Mouse (Mus musculus) limb, embryonic 11.5 days (tissue): ENCODE measurements around the gene Ppp4r1. TPM values are rescaled to one million over a fixed set of nuclear protein-coding genes. Genes with fewer than 3 reads are reported as not detected.

Experiments
- ATAC-seq: fragments of 200-750 bp; cut with Nextera tagmentation; 2 replicates; pipeline ENCODE4 v1.8.0; 2017; ENCODE audit warnings: low read depth; ENCODE audit not compliant: insufficient number of reproducible peaks, low FRiP score, low TSS enrichment
- DNase-seq: peaks from one replicate; pipeline ENCODE4 v3.0.0-alpha.2; 2015; ENCODE audit warnings: low spot score
- H3K27ac ChIP-seq: fragments of 300-500 bp; sonication (generic); replicated peaks from 2 replicates; pipeline ENCODE4 v1.5.1; 2014; ENCODE audit warnings: low read depth, mild to moderate bottlenecking, low read length
- H3K27me3 ChIP-seq: fragments of 300-500 bp; sonication (generic); 2 replicates; pipeline ENCODE4 v1.6.1; 2014; ENCODE audit warnings: mild to moderate bottlenecking, low read length, mixed read lengths; ENCODE audit not compliant: control insufficient read depth, insufficient read depth
- H3K36me3 ChIP-seq: fragments of 300-500 bp; sonication (generic); 2 replicates; pipeline ENCODE4 v1.6.1; 2014; ENCODE audit warnings: mild to moderate bottlenecking, low read length, moderate library complexity, mixed read lengths; ENCODE audit not compliant: control insufficient read depth, insufficient read depth
- H3K4me1 ChIP-seq: fragments of 300-500 bp; sonication (generic); 2 replicates; pipeline ENCODE4 v1.6.1; 2014; ENCODE audit warnings: low read length, mixed read lengths; ENCODE audit not compliant: control insufficient read depth, insufficient read depth
- H3K4me2 ChIP-seq: fragments of 300-500 bp; sonication (generic); 2 replicates; pipeline ENCODE4 v1.6.1; 2014; ENCODE audit warnings: low read depth, mild to moderate bottlenecking, moderate library complexity; ENCODE audit not compliant: severe bottlenecking
- H3K4me3 ChIP-seq: fragments of 300-500 bp; sonication (generic); 2 replicates; pipeline ENCODE4 v1.5.1; 2014; ENCODE audit warnings: low read depth, low read length
- H3K9ac ChIP-seq: fragments of 300-500 bp; sonication (generic); 2 replicates; pipeline ENCODE4 v1.6.1; 2014; ENCODE audit warnings: mild to moderate bottlenecking, low read length
- H3K9me3 ChIP-seq: fragments of 300-500 bp; sonication (generic); 2 replicates; pipeline ENCODE4 v1.6.1; 2016; ENCODE audit warnings: low read length; ENCODE audit not compliant: control insufficient read depth
- whole genome bisulfite sequencing: fragments of 180-500 bp; shearing (Covaris S2); extraction: QIAGEN DNeasy Blood & Tissue Kit; methylation state at CpG from one replicate; pipeline ENCODE4 v1.1.7; 2014; 5-methylcytosine and 5-hydroxymethylcytosine counted together
- polyA plus RNA-seq: library from polyadenylated mRNA; unstranded; fragments of >200 nt; fragmentation: Nextera tagmentation; extraction: Ambion mirVana; gene quantifications from 2 replicates; pipeline ENCODE4 v1.2.1, GENCODE M21; 2014

The Ppp4r1 gene
- polyA plus RNA-seq, 1 experiment from 2014 or later: 62.4 TPM

DNA sequence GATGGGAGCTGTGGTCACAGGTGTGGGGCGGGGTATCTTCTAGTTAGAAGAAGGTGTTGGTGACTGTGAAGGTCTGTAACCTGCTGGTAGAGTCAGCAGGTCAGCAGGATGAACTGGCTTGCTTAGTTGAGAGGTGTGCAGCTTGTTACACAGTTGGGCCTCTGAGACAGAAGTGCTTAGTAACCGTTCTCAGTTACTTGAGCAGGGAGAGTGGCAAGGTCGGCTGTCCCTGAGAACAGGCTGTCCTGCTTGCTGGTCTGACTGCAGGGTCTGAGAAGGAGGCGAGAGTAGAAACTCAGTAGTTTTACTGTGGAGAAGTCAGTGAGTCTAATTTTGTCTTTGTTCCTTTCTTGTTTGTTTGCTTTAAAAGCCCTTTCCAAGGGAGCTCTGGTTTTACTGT is 23.6 kb downstream of the Ppp4r1 start:
- 72% methylated on average over 4 of the region's 4 CpGs for WGBS
- ATAC-seq (no peak), DNase-seq (no peak)
- no peaks in the 10 kb centered on the region for H3K4me1 ChIP-seq
- no peak overlapping the region for H3K4me3 ChIP-seq
- no peak overlapping the region for H3K27ac ChIP-seq
- H3K9me3 ChIP-seq: no peaks in the 10 kb centered on the region
- H3K4me2 ChIP-seq: no peak overlapping the region
- H3K9ac ChIP-seq: no peak overlapping the region
- no peaks in the 10 kb centered on the region for H3K27me3 ChIP-seq
- peaks cover 2% of the 10 kb centered on the region; the same call in 1 of the 2 replicates for H3K36me3 ChIP-seq

GRCm38 (mm10) chr17:65806416-65806815 is 24.0 kb downstream of the Ppp4r1 start:
- 83% methylated on average over 2 of the region's 2 CpGs for WGBS
- no peaks in the 10 kb centered on the region for H3K27me3 ChIP-seq
- H3K4me1 ChIP-seq: no peaks in the 10 kb centered on the region
- H3K9me3 ChIP-seq: no peaks in the 10 kb centered on the region
- no peak overlapping the region for H3K9ac ChIP-seq
- H3K4me3 ChIP-seq: no peak overlapping the region
- H3K36me3 ChIP-seq: peaks cover 5% of the 10 kb centered on the region; the same call in 1 of the 2 replicates
- DNase-seq: no peak
- H3K27ac ChIP-seq: no peak overlapping the region
- H3K4me2 ChIP-seq: no peak overlapping the region
- no peak for ATAC-seq

DNA sequence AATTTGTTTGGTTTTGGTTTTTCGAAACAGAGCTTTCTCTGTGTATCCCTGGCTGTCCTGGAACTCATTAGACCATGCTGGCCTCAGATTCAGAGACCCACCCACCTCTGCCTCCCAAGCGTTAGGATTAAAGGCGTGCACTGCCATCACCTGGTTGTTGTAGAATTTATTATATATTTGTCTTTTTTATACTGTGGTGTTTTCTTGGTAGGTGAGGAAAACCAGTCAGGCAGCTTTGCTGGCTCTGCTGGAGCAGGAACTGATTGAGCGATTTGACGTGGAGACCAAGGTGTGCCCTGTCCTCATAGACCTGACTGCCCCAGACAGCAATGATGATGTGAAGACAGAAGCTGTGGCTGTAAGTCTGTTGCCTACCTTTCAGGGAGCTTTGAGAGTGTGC is 28.7 kb downstream of the Ppp4r1 start:
- DNase-seq (no peak), ATAC-seq (no peak)
- H3K4me1 ChIP-seq: no peaks in the 10 kb centered on the region
- no peak overlapping the region for H3K4me3 ChIP-seq
- no peak overlapping the region for H3K4me2 ChIP-seq
- H3K9me3 ChIP-seq: no peaks in the 10 kb centered on the region
- H3K27ac ChIP-seq: no peak overlapping the region
- 79% methylated on average over 5 of the region's 5 CpGs for WGBS
- no peaks in the 10 kb centered on the region for H3K27me3 ChIP-seq
- peaks cover 9% of the 10 kb centered on the region; the same call in 1 of the 2 replicates for H3K36me3 ChIP-seq
- no peak overlapping the region for H3K9ac ChIP-seq

GRCm38 (mm10) chr17:65813763-65814162 is 31.4 kb downstream of the Ppp4r1 start:
- H3K36me3 ChIP-seq: peaks cover 11% of the 10 kb centered on the region
- H3K9me3 ChIP-seq: no peaks in the 10 kb centered on the region
- no peak for DNase-seq
- H3K27me3 ChIP-seq: no peaks in the 10 kb centered on the region
- H3K4me3 ChIP-seq: no peak overlapping the region
- H3K9ac ChIP-seq: no peak overlapping the region
- no peaks in the 10 kb centered on the region for H3K4me1 ChIP-seq
- no peak overlapping the region for H3K4me2 ChIP-seq
- no peak overlapping the region for H3K27ac ChIP-seq
- ATAC-seq: no peak
- 95% methylated on average over 8 of the region's 8 CpGs for WGBS

- 93% methylated on average over 5 of the region's 5 CpGs for WGBS
- DNase-seq (no peak), ATAC-seq (no peak)
Measured at GRCm38 (mm10) chr17:65820197-65820596, 37.8 kb downstream of the Ppp4r1 start.

GRCm38 (mm10) chr17:65822423-65822822 is 40.0 kb downstream of the Ppp4r1 start:
- H3K4me3 ChIP-seq: no peak overlapping the region
- H3K27ac ChIP-seq: no peak overlapping the region
- 98% methylated on average over 5 of the region's 5 CpGs for WGBS
- no peak overlapping the region for H3K9ac ChIP-seq
- H3K27me3 ChIP-seq: no peaks in the 10 kb centered on the region
- ATAC-seq (no peak), DNase-seq (no peak)
- H3K36me3 ChIP-seq: peaks cover 6% of the 10 kb centered on the region
- no peak overlapping the region for H3K4me2 ChIP-seq
- no peaks in the 10 kb centered on the region for H3K4me1 ChIP-seq
- no peaks in the 10 kb centered on the region for H3K9me3 ChIP-seq

More at GRCm38 (mm10) chr17:65820197-65820596, 37.8 kb downstream of the Ppp4r1 start:
- Histone ChIP-seq H3K27ac (no peak overlapping the region), H3K9me3 (no peaks in the 10 kb centered on the region), H3K4me2 (no peak overlapping the region), H3K4me3 (no peak overlapping the region), H3K36me3 (peaks cover 7% of the 10 kb centered on the region), H3K4me1 (no peaks in the 10 kb centered on the region), H3K9ac (no peak overlapping the region), H3K27me3 (no peaks in the 10 kb centered on the region)

DNA sequence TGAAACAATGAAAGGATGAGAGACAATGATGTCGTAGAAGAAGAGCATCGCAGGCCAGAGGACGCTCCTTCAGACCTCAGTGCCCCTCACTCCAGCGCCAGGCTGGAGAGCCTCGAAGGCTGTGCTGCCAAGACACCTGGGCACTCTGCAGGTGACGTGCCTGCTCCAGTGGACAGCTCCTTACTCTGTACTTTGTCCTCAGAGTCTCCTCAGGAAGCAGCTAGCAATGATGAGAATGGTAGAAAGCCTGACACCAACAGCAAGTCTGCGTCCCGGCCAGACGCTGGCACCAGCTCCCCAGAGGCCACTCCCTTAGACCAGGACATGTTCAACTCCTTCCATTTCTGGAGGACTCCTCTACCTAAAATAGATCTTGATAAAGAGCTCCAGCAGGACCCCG is 41.9 kb downstream of the Ppp4r1 start:
- Histone ChIP-seq H3K27ac (no peak overlapping the region), H3K9ac (no peak overlapping the region), H3K4me1 (no peaks in the 10 kb centered on the region), H3K4me2 (no peak overlapping the region), H3K27me3 (no peaks in the 10 kb centered on the region), H3K4me3 (no peak overlapping the region), H3K9me3 (no peaks in the 10 kb centered on the region), H3K36me3 (peaks cover 4% of the 10 kb centered on the region)
- DNase-seq (no peak), ATAC-seq (no peak)
- 92% methylated on average over 10 of the region's 10 CpGs for WGBS

GRCm38 (mm10) chr17:65826257-65826656 is 43.9 kb downstream of the Ppp4r1 start:
- Histone ChIP-seq H3K9me3 (no peaks in the 10 kb centered on the region), H3K27ac (no peak overlapping the region), H3K27me3 (no peaks in the 10 kb centered on the region), H3K36me3 (peaks cover 15% of the 10 kb centered on the region), H3K4me3 (no peak overlapping the region), H3K9ac (no peak overlapping the region), H3K4me2 (no peak overlapping the region), H3K4me1 (no peaks in the 10 kb centered on the region)
- DNase-seq (no peak), ATAC-seq (no peak)
- WGBS: 80% methylated on average over 9 of the region's 9 CpGs

DNA sequence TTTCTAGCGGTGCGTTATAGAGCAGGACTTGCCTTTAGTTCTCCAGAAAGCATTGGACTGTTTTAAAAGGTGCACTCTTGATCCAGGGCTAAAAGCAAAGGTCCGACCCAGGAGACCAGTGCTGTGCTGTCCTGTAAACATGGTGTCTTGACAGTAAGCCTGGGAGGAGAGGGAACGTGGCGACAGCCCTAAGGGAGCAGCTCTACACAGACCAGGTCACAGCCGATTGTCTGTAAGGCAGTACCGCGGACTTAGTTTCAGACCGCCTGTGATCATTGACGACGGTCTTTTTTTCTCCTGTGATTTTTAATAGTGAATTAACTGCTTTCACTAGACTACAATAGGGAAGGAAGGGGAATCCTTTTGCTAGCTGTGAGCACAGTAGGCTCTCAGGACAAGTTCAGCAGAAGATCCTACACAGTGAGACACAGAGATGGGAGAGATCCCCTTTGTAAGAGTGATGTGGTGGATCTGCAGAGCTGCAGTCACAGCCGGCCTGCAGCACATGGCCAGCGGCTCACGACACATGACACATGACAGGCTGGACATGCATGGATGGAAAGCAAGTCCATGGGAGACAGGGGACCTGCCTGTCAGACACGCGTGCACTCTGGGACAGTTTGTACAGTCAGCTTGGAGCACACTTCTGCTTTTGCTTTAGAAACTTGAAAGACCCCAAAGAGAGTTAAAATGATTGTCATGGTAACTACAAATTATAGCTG is 44.9 kb downstream of the Ppp4r1 start:
- H3K4me2 ChIP-seq: no peak overlapping the region
- no peaks in the 10 kb centered on the region for H3K4me1 ChIP-seq
- no peaks in the 10 kb centered on the region for H3K27me3 ChIP-seq
- no peak overlapping the region for H3K9ac ChIP-seq
- no peak overlapping the region for H3K27ac ChIP-seq
- ATAC-seq: no peak
- no peaks in the 10 kb centered on the region for H3K9me3 ChIP-seq
- 94% methylated on average over 16 of the region's 16 CpGs for WGBS
- H3K36me3 ChIP-seq: peaks cover 16% of the 10 kb centered on the region
- no peak overlapping the region for H3K4me3 ChIP-seq
- DNase-seq: no peak
